Mouse (Mus musculus): Measurements from ENCODE around the gene Tmem109.

The Tmem109 gene

DNA sequence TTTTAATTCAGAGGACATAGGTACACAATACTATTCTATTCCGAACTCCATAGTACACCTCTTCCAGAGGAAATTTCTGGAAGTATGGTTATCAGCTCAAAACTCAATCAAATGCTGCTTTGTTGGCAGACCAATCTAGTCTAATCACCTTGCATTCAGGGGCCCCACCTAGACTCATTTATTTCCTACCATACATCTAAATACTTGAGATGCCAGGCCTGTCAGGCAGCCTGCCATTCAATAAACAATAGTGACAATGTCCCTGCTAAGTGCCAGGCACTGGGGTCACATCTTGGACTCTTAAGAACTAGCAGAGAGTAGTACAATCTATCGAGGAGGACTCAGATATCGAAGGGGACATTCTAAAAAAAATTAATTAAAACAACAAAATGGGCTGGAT lies 10.4 kb upstream of the Tmem109 start:
- no peak for DNase-seq (ENCODE audit: extremely low read depth, low read depth)

GRCm38 (mm10) chr19:10880975-10881425 lies 801 bp downstream of the Tmem109 start:
- DNase-seq (ENCODE audit: extremely low read depth, low read depth) = no peak

DNA sequence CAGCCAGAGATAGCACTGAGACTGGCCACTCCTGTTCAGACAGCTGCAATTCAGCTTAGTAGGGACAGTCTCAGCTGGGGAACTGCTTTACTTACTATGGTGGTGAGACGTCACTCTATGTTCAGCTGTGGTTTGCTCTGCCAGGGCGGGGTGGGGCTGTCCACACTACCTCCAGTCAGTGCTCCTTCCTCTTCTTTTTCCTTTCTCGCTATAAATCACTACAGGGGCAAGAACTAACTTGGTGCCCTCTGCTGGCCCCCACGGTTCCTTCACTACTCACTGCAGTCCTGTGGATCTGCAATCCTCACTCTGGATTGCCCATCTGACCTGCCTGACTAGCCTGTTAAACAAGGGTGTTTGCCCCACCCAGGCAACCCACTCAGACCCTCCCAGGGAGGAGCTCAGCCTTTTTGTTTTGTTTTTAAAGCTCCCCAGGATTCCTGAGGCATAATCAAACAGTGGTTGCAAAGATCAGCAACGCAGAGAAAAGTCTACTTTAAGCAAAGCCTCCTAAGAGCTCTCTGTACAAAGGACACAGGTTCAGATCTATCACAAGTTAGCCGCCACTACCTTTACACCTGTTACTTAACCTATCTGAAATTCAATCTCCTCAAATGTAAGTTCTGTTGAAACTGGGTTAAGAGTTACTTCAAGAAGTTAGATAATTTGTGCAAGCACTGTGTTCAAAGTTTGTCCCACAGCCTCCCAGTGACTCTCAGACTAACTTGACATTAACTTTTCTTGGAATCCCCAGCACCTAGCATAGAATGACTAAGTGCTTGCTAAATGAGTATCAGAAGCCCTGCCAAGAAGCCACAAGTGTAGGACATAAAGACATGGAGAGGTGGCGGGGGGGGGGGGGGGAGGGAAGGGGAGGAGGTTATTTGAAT lies 1.5 kb downstream of the Tmem109 start:
- DNase-seq (ENCODE audit: extremely low read depth, low read depth) = no peak

- no peak for DNase-seq (ENCODE audit: extremely low read depth, low read depth)
Measured at GRCm38 (mm10) chr19:10878201-10878837, 3.5 kb downstream of the Tmem109 start.

- no peak for DNase-seq (ENCODE audit: extremely low read depth, low read depth)
Measured at GRCm38 (mm10) chr19:10871328-10871961, 10.4 kb downstream of the Tmem109 start.

DNA sequence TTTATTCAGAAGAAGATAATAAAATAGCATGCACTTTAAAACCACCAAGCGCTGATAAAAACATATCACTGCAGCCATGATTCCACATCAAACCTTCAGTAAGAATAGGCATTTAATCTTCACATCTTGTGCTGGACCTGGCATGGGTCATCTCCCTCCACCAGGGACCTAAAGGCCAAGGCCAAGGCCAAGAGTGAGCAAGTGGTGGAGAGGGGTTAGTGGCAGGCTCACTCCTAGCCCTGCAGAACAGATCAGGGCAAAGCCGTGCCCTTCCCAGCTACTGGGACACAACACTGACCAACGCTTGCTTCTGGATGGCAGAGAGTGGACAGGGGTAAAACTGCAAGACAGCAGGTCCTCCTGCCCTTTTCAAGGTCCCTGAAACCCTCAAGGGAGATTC lies 11.1 kb downstream of the Tmem109 start:
- DNase-seq (ENCODE audit: extremely low read depth, low read depth) = no peak

DNA sequence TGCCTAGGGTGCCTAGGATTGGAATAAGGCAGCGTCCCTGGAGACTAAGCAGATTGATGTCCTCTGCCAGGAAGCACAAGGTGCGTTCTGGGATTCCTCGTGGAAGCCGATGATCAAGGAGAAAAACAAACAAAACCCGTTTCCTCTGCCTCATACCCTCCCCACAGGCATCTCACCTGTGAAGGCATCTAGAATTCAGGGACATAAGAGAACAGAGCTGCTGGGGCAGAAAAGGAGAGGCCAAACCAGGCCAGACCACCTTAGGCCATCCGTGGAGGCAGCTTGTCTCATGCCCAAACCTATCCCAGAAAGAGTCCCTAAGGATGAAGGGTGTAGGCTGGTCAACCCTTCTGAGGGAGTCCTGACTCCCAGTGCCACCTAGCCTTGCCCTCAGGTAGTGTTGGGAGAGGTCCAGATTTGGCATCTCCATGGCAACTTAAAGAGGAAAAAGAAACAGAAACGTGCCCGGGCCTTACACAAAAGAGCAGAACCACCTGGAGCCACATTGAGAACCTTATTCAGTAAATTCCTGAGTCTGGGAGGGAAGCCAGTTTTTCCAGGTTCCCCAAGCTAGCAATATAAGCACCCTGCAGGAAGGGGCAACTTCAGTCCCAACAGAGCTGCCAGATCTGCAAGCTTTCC lies 11.8 kb downstream of the Tmem109 start, which contains the start of gene Tmem132a:
TSS of gene Tmem132a (minus strand) at position 55 of the 642 bp plus-strand sequence.
- no peak for DNase-seq (ENCODE audit: extremely low read depth, low read depth)

- no peak for DNase-seq (ENCODE audit: extremely low read depth, low read depth)
Measured at GRCm38 (mm10) chr19:10869241-10869885, 12.4 kb downstream of the Tmem109 start.

DNA sequence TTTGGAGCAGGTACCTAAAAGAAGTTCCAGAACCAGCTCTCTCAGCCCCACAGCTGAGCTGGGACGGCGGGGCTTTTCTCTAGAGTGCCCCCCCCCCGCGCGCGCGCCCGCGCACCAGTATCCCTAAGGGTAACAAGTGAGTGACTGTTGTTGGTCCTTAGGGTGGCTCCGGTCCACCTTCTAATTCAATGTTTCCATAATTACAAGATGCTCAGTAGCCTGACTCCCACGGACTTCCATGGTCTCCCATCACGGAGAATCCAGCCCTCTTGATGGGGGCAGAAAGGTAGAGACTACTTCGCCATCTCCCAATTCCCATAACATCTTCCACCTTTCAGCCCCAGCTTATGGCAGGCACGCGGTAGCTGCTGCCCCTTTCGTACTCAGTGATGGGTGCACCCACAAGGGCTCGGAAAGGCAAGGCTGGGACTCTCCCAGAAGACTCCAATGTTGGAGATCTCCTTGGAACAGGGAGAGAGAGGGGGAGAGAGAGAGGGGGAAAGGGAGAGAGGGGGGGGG lies 13.1 kb downstream of the Tmem109 start:
- no peak for DNase-seq (ENCODE audit: extremely low read depth, low read depth)

DNA sequence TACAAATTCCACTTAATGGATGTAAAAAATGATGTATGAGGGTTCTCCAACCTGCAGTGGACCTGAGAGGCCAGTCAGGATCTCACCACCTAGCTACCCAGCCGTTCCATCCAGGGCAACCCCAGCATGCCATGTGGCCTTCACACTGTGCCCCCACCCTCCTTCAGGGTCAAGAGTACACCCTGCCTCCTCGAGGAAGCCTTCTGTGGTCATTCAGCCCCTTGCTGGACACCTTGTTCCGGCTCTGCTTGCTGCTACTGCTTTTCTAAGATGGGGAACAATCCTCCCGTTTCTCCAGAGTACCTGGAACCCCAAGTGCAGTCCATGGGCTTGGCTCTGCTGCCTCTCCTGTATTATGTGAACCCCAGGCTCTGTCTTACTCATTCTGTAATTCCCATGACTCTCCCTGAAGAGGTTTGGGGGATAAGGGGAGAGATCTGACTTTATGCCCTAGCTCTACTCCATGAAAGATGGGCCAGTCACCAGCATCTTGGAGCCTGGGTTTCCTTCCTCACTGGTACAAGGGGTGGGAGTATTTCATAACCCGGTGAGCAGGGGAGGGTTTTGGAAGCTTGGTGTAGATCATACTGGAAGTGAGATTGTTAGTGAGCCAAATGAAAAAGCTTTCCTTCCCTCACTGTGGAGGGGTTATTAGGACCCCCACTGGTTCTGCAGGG lies 13.7 kb downstream of the Tmem109 start:
- no peak for DNase-seq (ENCODE audit: extremely low read depth, low read depth)

GRCm38 (mm10) chr19:10866351-10866750 lies 15.4 kb downstream of the Tmem109 start:
- DNase-seq (ENCODE audit: extremely low read depth, low read depth) = no peak

GRCm38 (mm10) chr19:10860072-10860497 lies 21.7 kb downstream of the Tmem109 start:
- no peak for DNase-seq (ENCODE audit: extremely low read depth, low read depth)

- DNase-seq (ENCODE audit: extremely low read depth, low read depth) = no peak
Measured at GRCm38 (mm10) chr19:10856520-10856919, 25.3 kb downstream of the Tmem109 start.

DNA sequence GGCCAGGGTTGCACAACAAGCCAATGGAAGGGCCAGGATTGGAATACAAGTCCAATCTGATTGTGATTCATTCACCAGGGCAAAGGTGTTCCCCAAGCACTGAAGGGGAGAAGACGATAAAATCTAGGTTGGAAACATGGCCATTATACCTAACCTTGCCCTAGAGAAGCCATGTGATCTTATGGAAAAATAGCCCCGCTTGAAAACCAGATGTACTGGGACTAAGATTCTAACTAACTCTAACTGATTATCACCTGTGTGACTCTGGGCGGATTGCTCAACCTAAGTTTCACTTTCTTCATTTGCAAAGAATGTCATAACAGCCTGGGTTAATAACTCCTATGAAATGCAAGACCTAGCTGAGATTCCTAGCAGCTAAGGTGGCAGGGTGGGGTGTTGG lies 26.4 kb downstream of the Tmem109 start:
- no peak for DNase-seq (ENCODE audit: extremely low read depth, low read depth)

DNA sequence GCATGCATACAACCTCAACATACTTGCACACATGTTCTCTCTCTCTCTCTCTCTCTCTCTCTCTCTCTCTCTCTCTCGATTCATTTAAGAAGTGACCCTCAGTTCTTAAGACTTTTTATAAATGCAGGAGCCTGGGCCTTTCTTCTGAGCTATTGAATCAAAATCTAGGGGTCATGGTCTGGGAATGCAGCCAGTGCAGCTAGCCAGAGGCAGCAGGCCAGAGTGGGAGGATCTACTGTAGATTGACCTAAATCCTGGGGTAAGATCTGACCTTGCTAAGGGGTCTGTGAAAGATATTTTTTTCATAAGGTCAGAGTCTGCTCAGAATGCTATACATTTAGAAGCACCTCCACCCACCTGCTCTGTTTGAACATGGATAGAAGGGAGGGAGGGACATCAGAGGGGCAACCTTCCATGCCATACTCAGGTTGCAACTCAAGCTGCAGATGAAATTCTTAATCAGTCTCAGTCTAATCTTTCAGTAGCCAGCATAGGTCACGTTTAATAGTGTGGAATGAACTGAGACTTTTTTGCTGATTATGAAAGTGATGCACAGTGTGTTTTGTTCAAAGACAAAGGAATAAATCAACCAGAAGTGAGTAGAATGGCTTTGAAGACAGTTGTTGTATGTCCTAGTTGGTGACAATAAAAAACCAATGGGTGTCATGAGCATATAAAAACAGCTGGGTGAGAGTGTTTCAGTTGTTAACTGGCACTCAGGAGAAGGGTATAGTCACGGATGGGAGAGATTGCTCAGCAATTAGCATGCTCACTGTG lies 34.3 kb downstream of the Tmem109 start:
- DNase-seq (ENCODE audit: extremely low read depth, low read depth) = no peak

DNA sequence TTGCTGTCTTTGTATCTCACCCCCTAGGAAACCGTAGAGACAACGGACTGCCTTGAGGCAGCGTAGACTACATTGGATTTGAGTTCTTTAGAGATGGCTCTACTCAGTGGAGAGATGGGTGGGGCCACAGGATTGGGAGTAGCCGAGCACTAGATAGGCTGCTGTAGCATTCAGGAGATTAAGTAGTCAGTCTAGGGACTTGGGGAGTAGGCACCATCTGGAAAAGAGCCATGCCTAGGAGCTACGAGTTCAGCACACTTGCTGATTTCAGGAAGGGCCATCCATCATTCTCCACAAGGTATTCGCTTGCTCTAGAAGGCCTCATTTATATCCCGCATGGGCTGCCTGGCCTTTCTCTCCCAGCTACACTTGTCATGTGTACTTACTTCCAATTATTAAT lies 35.7 kb downstream of the Tmem109 start:
- DNase-seq (ENCODE audit: extremely low read depth, low read depth) = no peak

DNA sequence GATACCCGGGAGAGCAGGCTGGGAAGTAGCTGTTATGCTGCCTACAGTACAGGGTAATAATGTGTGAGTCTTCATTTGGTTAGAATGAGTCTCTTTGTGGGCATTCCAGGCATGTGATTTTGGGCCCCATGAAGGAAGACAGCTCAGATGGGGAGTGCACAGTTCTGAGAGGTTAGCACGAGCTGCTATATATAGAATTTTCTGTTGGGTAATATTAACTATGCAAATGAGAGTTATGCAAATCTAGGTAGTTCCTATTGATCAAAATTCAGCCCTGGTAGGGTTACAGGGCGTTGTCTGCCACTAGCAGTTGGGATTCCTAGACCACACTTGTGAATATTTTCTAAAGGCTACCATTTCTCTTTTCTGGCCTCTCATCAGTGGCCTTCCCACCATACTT lies 36.3 kb downstream of the Tmem109 start:
- no peak for DNase-seq (ENCODE audit: extremely low read depth, low read depth)

DNA sequence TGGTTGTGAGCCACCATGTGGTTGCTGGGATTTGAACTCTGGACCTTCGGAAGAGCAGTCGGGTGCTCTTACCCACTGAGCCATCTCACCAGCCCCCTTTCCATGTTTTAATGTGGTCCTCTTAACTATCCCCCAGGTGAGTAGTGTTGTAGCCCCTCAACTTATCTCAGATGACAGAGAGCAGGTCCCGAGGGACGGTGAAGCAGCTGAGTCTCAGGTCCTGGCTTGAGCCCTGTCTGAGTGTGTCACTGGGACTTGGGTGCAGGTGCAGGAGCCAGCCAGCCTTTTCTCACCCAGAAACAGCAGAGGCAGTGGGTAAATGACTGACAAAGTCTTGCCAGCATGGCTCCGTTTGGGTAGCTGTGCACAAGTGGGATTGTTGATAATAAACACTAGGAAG lies 37.6 kb downstream of the Tmem109 start:
- DNase-seq (ENCODE audit: extremely low read depth, low read depth) = no peak

GRCm38 (mm10) chr19:10842914-10843313 lies 38.9 kb downstream of the Tmem109 start:
- no peak for DNase-seq (ENCODE audit: extremely low read depth, low read depth)

Measured in MEL-GATA-1-ER (cell line).